Mouse (Mus musculus) cerebellum, adult 2 months (tissue): ENCODE results near the gene Aldob.

Experiments used
- CTCF ChIP-seq: fragments of 200-500 bp; IDR thresholded peaks from 2 replicates; pipeline ENCODE4 v1.5.1; 2011; ENCODE audit warnings: low read depth, mild to moderate bottlenecking, control low read depth, low read length, moderate library complexity, borderline replicate concordance; ENCODE audit not compliant: insufficient read depth
- POLR2A ChIP-seq: fragments of 200-500 bp; IDR thresholded peaks from 2 replicates; pipeline ENCODE4 v1.6.1; 2011; ENCODE audit warnings: low read length, control low read depth, borderline replicate concordance; ENCODE audit not compliant: insufficient read depth

DNA sequence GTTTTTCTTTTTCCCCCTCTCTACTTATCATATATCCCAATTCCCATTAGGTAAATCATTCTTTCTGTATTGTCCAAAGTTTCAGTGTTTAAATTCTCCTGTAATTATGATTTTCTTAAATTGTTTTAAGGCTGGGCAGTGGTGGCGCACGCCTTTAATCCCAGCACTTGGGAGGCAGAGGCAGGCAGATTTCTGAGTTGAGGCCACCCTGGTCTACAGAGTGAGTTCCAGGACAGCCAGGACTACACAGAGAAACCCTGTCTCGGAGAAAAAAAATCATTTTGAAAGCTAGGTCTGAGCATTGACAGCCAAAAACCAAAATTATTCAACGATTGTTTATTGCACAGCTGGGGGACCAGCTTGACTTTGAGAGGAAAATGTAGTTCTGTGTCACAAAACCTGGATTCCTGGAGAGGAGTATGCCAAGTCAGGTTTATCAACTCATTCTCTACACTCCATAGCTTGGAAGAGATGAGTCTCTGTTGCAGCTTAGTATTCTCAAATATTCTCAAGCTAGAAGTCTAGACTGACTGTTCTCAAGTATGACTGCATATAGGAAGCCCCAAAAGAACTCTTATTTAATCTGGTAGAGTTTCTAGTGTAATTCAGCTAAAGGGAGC lies 13.6 kb downstream of the Aldob start:
- no peak for TF ChIP-seq POLR2A
- no peak for TF ChIP-seq CTCF
